Mouse (Mus musculus) WW6 (cell line): ENCODE data around the gene Heyl.
"Not testable (repeated sequence)": the region's sequence is repeated elsewhere in the genome, so short reads cannot be mapped to it uniquely, and the experiment has no call there.

Experiments
- DNase-seq: peaks from one replicate; pipeline ENCODE4 v3.0.0-alpha.2; 2013; ENCODE audit warnings: low read depth, low spot score

Heyl gene

GRCm38 (mm10) chr4:123284731-123285624, 51.6 kb downstream of the Heyl start:
- no peak for DNase-seq

GRCm38 (mm10) chr4:123286790-123287189, 53.4 kb downstream of the Heyl start:
- no peak for DNase-seq

- DNase-seq: no peak
These were observed 55.7 kb downstream of the Heyl start for GRCm38 (mm10) chr4:123289038-123289437.

GRCm38 (mm10) chr4:123292390-123292789, 59.0 kb downstream of the Heyl start:
- DNase-seq: no peak

GRCm38 (mm10) chr4:123292989-123293388, 59.6 kb downstream of the Heyl start:
- no peak for DNase-seq

GRCm38 (mm10) chr4:123293661-123294443, 60.5 kb downstream of the Heyl start:
- DNase-seq: no peak

GRCm38 (mm10) chr4:123295026-123295425, 61.7 kb downstream of the Heyl start:
- DNase-seq: not testable (repeated sequence)

- DNase-seq: no peak
These were observed 62.3 kb downstream of the Heyl start for GRCm38 (mm10) chr4:123295516-123296147.

GRCm38 (mm10) chr4:123296148-123296534, 62.8 kb downstream of the Heyl start:
- DNase-seq: no peak

- no peak for DNase-seq
These were observed 64.0 kb downstream of the Heyl start for GRCm38 (mm10) chr4:123297195-123297960.

GRCm38 (mm10) chr4:123298226-123298625, 64.9 kb downstream of the Heyl start:
- no peak for DNase-seq

- DNase-seq: no peak
These were observed 65.8 kb downstream of the Heyl start for GRCm38 (mm10) chr4:123298980-123299670.
